17 mouse cellular contexts compared by ENCODE assay signal in the genomic region with DNA sequence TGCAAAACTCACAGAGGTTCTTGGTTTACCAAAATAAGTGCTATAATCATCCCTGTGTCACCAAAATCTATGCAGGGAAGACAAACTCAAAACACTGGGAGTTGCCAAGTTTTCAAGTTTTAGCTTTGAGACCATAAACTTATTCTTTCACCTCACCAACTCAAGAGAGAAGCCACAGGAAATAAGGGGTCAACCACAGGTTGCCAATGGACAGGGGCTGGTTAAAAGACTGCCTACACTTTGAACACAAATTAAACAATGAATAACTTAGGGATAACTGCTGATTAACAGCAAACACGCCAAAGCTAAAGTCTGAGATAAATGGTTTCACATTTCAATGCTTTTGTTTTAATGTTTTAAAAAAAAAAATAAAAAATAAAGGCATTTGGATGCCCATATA. TPM values are rescaled to one million over a fixed set of nuclear protein-coding genes. Genes with fewer than 3 reads are reported as not detected.
DNase-seq lines count a peak whose midpoint lies in the region; ATAC-seq and TF ChIP-seq lines count a peak whose summit lies in the region.
"Had no signal": no experiment of that assay in that cellular context is flagged by ENCODE, and none has a peak within 500 bp of the region (broad histone marks: within the 10 kb centered on the region; RNA-seq: fewer than 3 reads in every experiment).

No protein-coding gene starts in this region.

- H3K27ac ChIP-seq in gastrocnemius, adult 2 months = peak overlapping the region; percentile 95
- peak overlapping the region; percentile 98; the same call in 1 of the 2 replicates for H3K27ac ChIP-seq in kidney, embryonic 15.5 days
- H3K27ac ChIP-seq in forebrain, embryonic 12.5 days = no peak overlapping the region
- H3K27ac ChIP-seq: hindbrain, embryonic 10.5 days had no signal

- ATAC-seq in kidney, embryonic 15.5 days (replicated peaks; ENCODE audit: low FRiP score) = no peak
- ATAC-seq in forebrain, embryonic 12.5 days (ENCODE audit: low FRiP score) = no peak
- ATAC-seq: hindbrain, embryonic 16.5 days; intestine, postnatal 0 days; midbrain, embryonic 16.5 days had no signal

- H3K9ac ChIP-seq in kidney, embryonic 15.5 days = no peak overlapping the region
- no peak overlapping the region for H3K9ac ChIP-seq in forebrain, embryonic 12.5 days
- H3K9ac ChIP-seq: lung, embryonic 14.5 days; neural tube, embryonic 13.5 days had no signal

- no peaks in the 10 kb centered on the region for H3K27me3 ChIP-seq in kidney, embryonic 15.5 days
- no peaks in the 10 kb centered on the region for H3K27me3 ChIP-seq in forebrain, embryonic 12.5 days
- H3K27me3 ChIP-seq: neural tube, embryonic 13.5 days had no signal

- intact Hi-C loops in gastrocnemius, adult 2 months (cut with DNase I) = no loop called here

- 41% methylated on average over 1 of the region's 1 CpGs for WGBS in kidney, embryonic 15.5 days
- 77% methylated on average over 1 of the region's 1 CpGs for WGBS in forebrain, embryonic 12.5 days

- peaks cover 39% of the 10 kb centered on the region for H3K4me1 ChIP-seq in kidney, embryonic 15.5 days
- peaks cover 30% of the 10 kb centered on the region for H3K4me1 ChIP-seq in forebrain, embryonic 12.5 days

- TF ChIP-seq CTCF in gastrocnemius, adult 2 months (IDR thresholded peaks at IDR 0.05) = no peak

- H3K4me2 ChIP-seq in kidney, embryonic 15.5 days = no peak overlapping the region
- no peak overlapping the region for H3K4me2 ChIP-seq in forebrain, embryonic 12.5 days

- no peak overlapping the region for H3K4me3 ChIP-seq in gastrocnemius, adult 2 months
- H3K4me3 ChIP-seq in kidney, embryonic 15.5 days (replicated peaks) = no peak overlapping the region
- H3K4me3 ChIP-seq in forebrain, embryonic 12.5 days (replicated peaks) = no peak overlapping the region
- H3K4me3 ChIP-seq: hindbrain, embryonic 10.5 days; myocyte; neural tube, embryonic 13.5 days had no signal

- DNase-seq in gastrocnemius, adult 2 months = no peak
- DNase-seq in gastrocnemius, postnatal 25 days = no peak
- no peak for DNase-seq in kidney, adult 11 months
- DNase-seq in 416B (ENCODE audit: low read depth) = peak; percentile 62
- DNase-seq in kidney, postnatal 14 days = peak; percentile 15
- DNase-seq: adrenal gland, postnatal 25 days; cerebellum, adult 8-10 months; lung, embryonic 14.5 days; retina, postnatal 1 day had no signal

- H3K36me3 ChIP-seq in kidney, embryonic 15.5 days = peaks cover 39% of the 10 kb centered on the region
- peaks cover 20% of the 10 kb centered on the region for H3K36me3 ChIP-seq in forebrain, embryonic 12.5 days (replicated peaks)

- no peaks in the 10 kb centered on the region for H3K9me3 ChIP-seq in kidney, embryonic 15.5 days (replicated peaks)
- no peaks in the 10 kb centered on the region for H3K9me3 ChIP-seq in forebrain, embryonic 12.5 days
- H3K9me3 ChIP-seq: hindbrain, embryonic 10.5 days; neural tube, embryonic 13.5 days had no signal

RNA-seq across cellular contexts. Expression of a gene that starts 5.2 kb away (rescaled TPM):
- total RNA-seq in gastrocnemius, adult 2 months (2021) = 10 to 100 TPM; 39.6 to 81.2 TPM
- 10 to 100 TPM; 50.4 to 62.2 TPM for total RNA-seq in gastrocnemius, postnatal 25 days (2021)
- polyA plus RNA-seq in kidney, embryonic 15.5 days (2015; fragmentation: Nextera tagmentation; extraction: Ambion mirVana) = 50.6 and 50.9 TPM in 2 replicates
- polyA plus RNA-seq in forebrain, embryonic 12.5 days (2016; fragmentation: Nextera tagmentation; extraction: Ambion mirVana) = 56.9 and 62.3 TPM in 2 replicates

Comparison
In these comparisons a context has a peak if more than half of its experiments do, and no peak if none do; other contexts are left out.
1. DNase-seq: peak in 416B (single experiment) and kidney, postnatal 14 days (single experiment); none in gastrocnemius, adult 2 months (single experiment), gastrocnemius, postnatal 25 days (single experiment) and kidney, adult 11 months (single experiment).